Mouse (Mus musculus) testis, adult 2 months (tissue): ENCODE measurements at regions not wholly inside any gene's neighbourhood (a gene's known extent, or its start where the extent isn't known, plus 50 kb on each side); places are given as distances from the start of the nearest gene placed in this dataset.

Source experiments
- CTCF ChIP-seq: fragments of 200-500 bp; IDR thresholded peaks from 2 replicates; pipeline ENCODE4 v1.5.1; 2012; ENCODE audit warnings: low read depth, mild to moderate bottlenecking, inconsistent platforms, low read length, moderate library complexity; ENCODE audit not compliant: control insufficient read depth, insufficient read depth, insufficient replicate concordance
- POLR2A ChIP-seq: fragments of 200-500 bp; IDR thresholded peaks from 2 replicates; pipeline ENCODE4 v1.6.1; 2012; ENCODE audit warnings: low read depth, mild to moderate bottlenecking, inconsistent platforms, low read length, moderate library complexity; ENCODE audit not compliant: control insufficient read depth

- no peak for TF ChIP-seq CTCF
- TF ChIP-seq POLR2A, result no peak
Measured at GRCm38 (mm10) chr13:31056154-31056871, 82.3 kb downstream of the Gm5447 start.
